Mouse (Mus musculus): ENCODE measurements around the gene Tmprss11c. TPM values are rescaled to one million over a fixed set of nuclear protein-coding genes. Genes with fewer than 3 reads are reported as not detected.
"Not testable (repeated sequence)": the region's sequence is repeated elsewhere in the genome, so short reads cannot be mapped to it uniquely, and the experiment has no call there.

Gene Tmprss11c
- polyA plus RNA-seq (2015; fragmentation: Nextera tagmentation; extraction: Ambion mirVana), result not detected in 2 replicates

- no peak within 1 kb of the TSS for H3K4me2 ChIP-seq
- H3K4me3 ChIP-seq, result no peak within 1 kb of the TSS
- 84% methylated on average over 4 of the region's 4 CpGs for WGBS
Observed at GRCm38 (mm10) chr5:86289208-86289607, at the start of gene Tmprss11c. Tmprss11c (minus strand) TSS chr5:86289308.

GRCm38 (mm10) chr5:86318018-86318956, 29.2 kb upstream of the Tmprss11c start:
- H3K9ac ChIP-seq, result peak overlapping the region; percentile 34; the same call in 1 of the 2 replicates
- H3K9me3 ChIP-seq (replicated peaks); H3K4me1 ChIP-seq; H3K27ac ChIP-seq; H3K27me3 ChIP-seq; H3K36me3 ChIP-seq (ENCODE audit: poor library complexity, severe bottlenecking): not testable (repeated sequence)
- peak overlapping the region; percentile 49 for H3K4me2 ChIP-seq
- H3K4me3 ChIP-seq, result peak overlapping the region; percentile 37
- 50% methylated on average over 30 of the region's 30 CpGs for WGBS
- ATAC-seq, result peak; percentile 90

More at GRCm38 (mm10) chr5:86289208-86289607, at the start of gene Tmprss11c:
- no peak within 1 kb of the TSS for H3K27ac ChIP-seq
- H3K27me3 ChIP-seq, result no peaks in the 10 kb centered on the region
- H3K9me3 ChIP-seq (replicated peaks), result no peaks in the 10 kb centered on the region
- ATAC-seq, result no peak
- no peaks in the 10 kb centered on the region for H3K36me3 ChIP-seq (ENCODE audit: poor library complexity, severe bottlenecking)
- H3K4me1 ChIP-seq, result no peaks in the 10 kb centered on the region
- H3K9ac ChIP-seq, result no peak within 1 kb of the TSS

GRCm38 (mm10) chr5:86306116-86306515, 17.0 kb upstream of the Tmprss11c start:
- Histone ChIP-seq H3K27ac (no peak overlapping the region), H3K4me1 (no peaks in the 10 kb centered on the region), H3K27me3 (no peaks in the 10 kb centered on the region), H3K9ac (no peak overlapping the region), H3K4me2 (no peak overlapping the region), H3K4me3 (no peak overlapping the region), H3K9me3 (replicated peaks) (no peaks in the 10 kb centered on the region), H3K36me3 (ENCODE audit: poor library complexity, severe bottlenecking) (no peaks in the 10 kb centered on the region)
- 82% methylated on average over 5 of the region's 5 CpGs for WGBS
- ATAC-seq, result no peak

- WGBS, result 85% methylated on average over 8 of the region's 8 CpGs
- H3K4me2 ChIP-seq, result no peak overlapping the region
- no peak overlapping the region for H3K9ac ChIP-seq
- no peak overlapping the region for H3K27ac ChIP-seq
- H3K27me3 ChIP-seq, result no peaks in the 10 kb centered on the region
- no peaks in the 10 kb centered on the region for H3K36me3 ChIP-seq (ENCODE audit: poor library complexity, severe bottlenecking)
- H3K9me3 ChIP-seq (replicated peaks), result no peaks in the 10 kb centered on the region
- no peaks in the 10 kb centered on the region for H3K4me1 ChIP-seq
- ATAC-seq, result no peak
- H3K4me3 ChIP-seq, result no peak overlapping the region
Observed at GRCm38 (mm10) chr5:86303877-86304276, 14.8 kb upstream of the Tmprss11c start.

GRCm38 (mm10) chr5:86246559-86246958, 42.5 kb downstream of the Tmprss11c start:
- no peaks in the 10 kb centered on the region for H3K27me3 ChIP-seq
- WGBS, result 94% methylated on average over 11 of the region's 11 CpGs
- no peak overlapping the region for H3K27ac ChIP-seq
- H3K36me3 ChIP-seq (ENCODE audit: poor library complexity, severe bottlenecking), result no peaks in the 10 kb centered on the region
- no peaks in the 10 kb centered on the region for H3K4me1 ChIP-seq
- ATAC-seq, result no peak
- H3K4me3 ChIP-seq, result no peak overlapping the region
- H3K4me2 ChIP-seq, result no peak overlapping the region
- H3K9me3 ChIP-seq (replicated peaks), result no peaks in the 10 kb centered on the region
- no peak overlapping the region for H3K9ac ChIP-seq

GRCm38 (mm10) chr5:86244880-86245279, 44.2 kb downstream of the Tmprss11c start:
- Histone ChIP-seq H3K4me3 (no peak overlapping the region), H3K4me2 (no peak overlapping the region), H3K9ac (no peak overlapping the region), H3K27ac (no peak overlapping the region), H3K4me1 (no peaks in the 10 kb centered on the region), H3K27me3 (no peaks in the 10 kb centered on the region), H3K9me3 (replicated peaks) (no peaks in the 10 kb centered on the region), H3K36me3 (ENCODE audit: poor library complexity, severe bottlenecking) (no peaks in the 10 kb centered on the region)
- 67% methylated on average over 1 of the region's 1 CpGs for WGBS
- ATAC-seq, result no peak

- Histone ChIP-seq H3K27me3 (no peaks in the 10 kb centered on the region), H3K27ac (no peak overlapping the region), H3K9me3 (replicated peaks) (no peaks in the 10 kb centered on the region), H3K4me3 (no peak overlapping the region), H3K36me3 (ENCODE audit: poor library complexity, severe bottlenecking) (no peaks in the 10 kb centered on the region), H3K9ac (no peak overlapping the region), H3K4me1 (no peaks in the 10 kb centered on the region), H3K4me2 (no peak overlapping the region)
- WGBS, result 86% methylated on average over 3 of the region's 3 CpGs
- no peak for ATAC-seq
Observed at GRCm38 (mm10) chr5:86244275-86244674, 44.8 kb downstream of the Tmprss11c start.

GRCm38 (mm10) chr5:86227156-86227853, 61.8 kb downstream of the Tmprss11c start:
- peak; percentile 67; the same call in 1 of the 2 replicates for ATAC-seq
- Histone ChIP-seq H3K9ac (no peak overlapping the region), H3K27ac (no peak overlapping the region), H3K9me3 (replicated peaks) (no peaks in the 10 kb centered on the region), H3K4me1 (no peaks in the 10 kb centered on the region), H3K4me2 (no peak overlapping the region), H3K4me3 (no peak overlapping the region), H3K36me3 (ENCODE audit: poor library complexity, severe bottlenecking) (no peaks in the 10 kb centered on the region), H3K27me3 (no peaks in the 10 kb centered on the region)
- WGBS, result 80% methylated on average over 5 of the region's 5 CpGs

- no peak for ATAC-seq
- 89% methylated on average over 10 of the region's 10 CpGs for WGBS
- no peak within 1 kb of the TSS for H3K4me3 ChIP-seq
- no peaks in the 10 kb centered on the region for H3K27me3 ChIP-seq
- H3K9ac ChIP-seq, result no peak within 1 kb of the TSS
- no peaks in the 10 kb centered on the region for H3K36me3 ChIP-seq (ENCODE audit: poor library complexity, severe bottlenecking)
- no peaks in the 10 kb centered on the region for H3K9me3 ChIP-seq (replicated peaks)
- no peak within 1 kb of the TSS for H3K27ac ChIP-seq
- no peaks in the 10 kb centered on the region for H3K4me1 ChIP-seq
- H3K4me2 ChIP-seq, result no peak within 1 kb of the TSS
Observed at GRCm38 (mm10) chr5:86197801-86198200, 91.3 kb downstream of the Tmprss11c start, which contains the start of gene Gnrhr. Gnrhr (minus strand) TSS chr5:86197901.

GRCm38 (mm10) chr5:86191356-86191755, 97.8 kb downstream of the Tmprss11c start:
- H3K4me3 ChIP-seq, result no peak overlapping the region
- H3K9ac ChIP-seq, result no peak overlapping the region
- ATAC-seq, result peak; percentile 48; the same call in 1 of the 2 replicates
- H3K4me2 ChIP-seq, result no peak overlapping the region
- no peaks in the 10 kb centered on the region for H3K36me3 ChIP-seq (ENCODE audit: poor library complexity, severe bottlenecking)
- WGBS, result 26% methylated on average over 4 of the region's 4 CpGs
- H3K9me3 ChIP-seq (replicated peaks), result no peaks in the 10 kb centered on the region
- H3K4me1 ChIP-seq, result no peaks in the 10 kb centered on the region
- no peaks in the 10 kb centered on the region for H3K27me3 ChIP-seq
- H3K27ac ChIP-seq, result no peak overlapping the region

- Histone ChIP-seq H3K36me3 (ENCODE audit: poor library complexity, severe bottlenecking) (no peaks in the 10 kb centered on the region), H3K4me1 (no peaks in the 10 kb centered on the region), H3K27me3 (no peaks in the 10 kb centered on the region), H3K9me3 (replicated peaks) (no peaks in the 10 kb centered on the region), H3K4me3 (no peak overlapping the region), H3K9ac (no peak overlapping the region), H3K27ac (no peak overlapping the region), H3K4me2 (no peak overlapping the region)
- 24% methylated on average over 5 of the region's 5 CpGs for WGBS
- no peak for ATAC-seq
Observed at GRCm38 (mm10) chr5:86190770-86191169, 98.3 kb downstream of the Tmprss11c start.

GRCm38 (mm10) chr5:86190290-86190689, 98.8 kb downstream of the Tmprss11c start:
- no peaks in the 10 kb centered on the region for H3K27me3 ChIP-seq
- no peak overlapping the region for H3K27ac ChIP-seq
- H3K9ac ChIP-seq, result no peak overlapping the region
- H3K9me3 ChIP-seq (replicated peaks), result no peaks in the 10 kb centered on the region
- 0 out of 2 replicates have a peak, but pooled peaks have one; percentile 7 for ATAC-seq
- no peak overlapping the region for H3K4me3 ChIP-seq
- WGBS, result 47% methylated on average over 15 of the region's 15 CpGs
- no peaks in the 10 kb centered on the region for H3K36me3 ChIP-seq (ENCODE audit: poor library complexity, severe bottlenecking)
- no peak overlapping the region for H3K4me2 ChIP-seq
- no peaks in the 10 kb centered on the region for H3K4me1 ChIP-seq

Data from forebrain, embryonic 13.5 days (tissue).